Comparison of ENCODE assay signal across 29 mouse cellular contexts in genomic region chr2:131201262-131201661, GRCm38 (mm10). TPM values are rescaled to one million over a fixed set of nuclear protein-coding genes. Genes with fewer than 3 reads are reported as not detected.
DNase-seq lines count a peak whose midpoint lies in the region; TF ChIP-seq lines count a peak whose summit lies in the region.
"Had no signal": no experiment of that assay in that cellular context is flagged by ENCODE, and none has a peak within 500 bp of the region (broad histone marks: within the 10 kb centered on the region; RNA-seq: fewer than 3 reads in every experiment).

No protein-coding gene starts in this region.

- no peak overlapping the region for H3K27ac ChIP-seq in kidney, adult 2 months (ENCODE audit: insufficient read depth, low read depth, low read length)
- H3K27ac ChIP-seq: embryonic facial prominence, embryonic 12.5 days; forebrain, embryonic 10.5 days; forebrain, embryonic 15.5 days; gastrocnemius, adult 2 months; heart, embryonic 13.5 days; hindbrain, embryonic 15.5 days; kidney, postnatal 0 days; macrophage; midbrain, embryonic 13.5 days; neural tube, embryonic 15.5 days; stomach, embryonic 15.5 days had no signal

- H3K27me3 ChIP-seq in kidney, adult 2 months (replicated peaks; ENCODE audit: control insufficient read depth, insufficient read depth, low read length) = no peaks in the 10 kb centered on the region
- H3K27me3 ChIP-seq: CH12.LX; embryonic facial prominence, embryonic 12.5 days; forebrain, embryonic 15.5 days; heart, embryonic 13.5 days; hindbrain, embryonic 15.5 days; midbrain, embryonic 13.5 days; neural tube, embryonic 15.5 days; stomach, embryonic 15.5 days had no signal

- no peak for TF ChIP-seq POLR2A in kidney, adult 2 months (IDR thresholded peaks at IDR 0.05; ENCODE audit: low read depth, low read length)

- no peak for TF ChIP-seq CTCF in kidney, adult 2 months (conservative IDR thresholded peaks at IDR 0.05; ENCODE audit: insufficient read depth, insufficient read length, low read depth, low read length)

- DNase-seq in cerebellum, adult 18-20 months = peak; percentile 47 to 54
- DNase-seq in cerebellum, postnatal 4 days (ENCODE audit: low spot score in 2 of 2) = no peak
- DNase-seq in kidney, adult 2 months = peak; percentile 25
- no peak for DNase-seq in kidney, adult 9 months
- peak; percentile 88 for DNase-seq in adipocyte (ENCODE audit: low spot score)
- DNase-seq in cerebellum, postnatal 36 days = peak; percentile 35 to 45
- no peak for DNase-seq in lung, postnatal 14 days
- DNase-seq in left cerebral cortex, postnatal 36 days (ENCODE audit: low spot score in 2 of 2) = no peak
- DNase-seq: embryo, embryonic 11 days; gastrocnemius, adult 2 months; gastrocnemius, postnatal 36 days; heart, adult 18-20 months; heart, postnatal 10 days; kidney, adult 18-20 months; kidney, postnatal 4 days; lung, adult 18-20 months; retina, postnatal 1 day; right cerebral cortex, postnatal 14 days had no signal

- no peaks in the 10 kb centered on the region for H3K36me3 ChIP-seq in kidney, adult 2 months (ENCODE audit: control insufficient read depth, insufficient read depth, low read length)
- H3K36me3 ChIP-seq: forebrain, embryonic 15.5 days; hindbrain, embryonic 15.5 days had no signal

- H3K4me1 ChIP-seq in kidney, adult 2 months (ENCODE audit: control insufficient read depth, insufficient read depth, low read length) = peaks cover 3% of the 10 kb centered on the region; the same call in 1 of the 2 replicates
- H3K4me1 ChIP-seq: forebrain, embryonic 15.5 days; hindbrain, embryonic 15.5 days; midbrain, embryonic 13.5 days; neural tube, embryonic 15.5 days had no signal

- intact Hi-C loops in left cerebral cortex, postnatal 36 days (cut with DNase I) = no loop called here

- WGBS in kidney, adult 2 months = 60% methylated on average over 3 of the region's 3 CpGs

- H3K4me3 ChIP-seq in kidney, adult 2 months (ENCODE audit: insufficient read depth, low read depth, low read length) = no peak overlapping the region
- H3K4me3 ChIP-seq: embryonic facial prominence, embryonic 12.5 days; forebrain, embryonic 10.5 days; forebrain, embryonic 15.5 days; gastrocnemius, adult 2 months; heart, embryonic 13.5 days; hindbrain, embryonic 15.5 days; midbrain, embryonic 13.5 days; neural tube, embryonic 15.5 days; stomach, embryonic 15.5 days had no signal

RNA-seq across cellular contexts. Expression of gene Ap5s1, which starts 5.6 kb away (rescaled TPM):
- polyA plus RNA-seq in kidney, adult 2 months (2012; rRNA removed) = 48.5 and 51.6 TPM in 2 replicates
- 10 to 100 TPM; 21.3 to 30.7 TPM for total RNA-seq in left cerebral cortex, postnatal 36 days (2021)

RNA-seq across cellular contexts. Expression of gene Spef1, which starts 14.2 kb away (rescaled TPM):
- 4.6 and 5.2 TPM in 2 replicates for polyA plus RNA-seq in kidney, adult 2 months (2012; rRNA removed)
- 10 to 100 TPM in 1 of 2 experiments, 1 to 10 TPM in 1; 9.7 to 10.8 TPM for total RNA-seq in left cerebral cortex, postnatal 36 days (2021)

RNA-seq across cellular contexts. Expression of gene Cdc25b, which starts 14.5 kb away (rescaled TPM):
- 12.9 TPM in 2 replicates for polyA plus RNA-seq in kidney, adult 2 months (2012; rRNA removed)
- 10 to 100 TPM; 13.9 to 22.8 TPM for total RNA-seq in left cerebral cortex, postnatal 36 days (2021)

RNA-seq across cellular contexts. Expression of gene Cenpb, which starts 21.4 kb away (rescaled TPM):
- 95.3 and 105 TPM in 2 replicates for polyA plus RNA-seq in kidney, adult 2 months (2012; rRNA removed)
- total RNA-seq in left cerebral cortex, postnatal 36 days (2021) = 10 to 100 TPM; 75.1 to 88.0 TPM

RNA-seq across cellular contexts. Expression of gene Mavs, which starts 32.6 kb away (rescaled TPM):
- 119 and 142 TPM in 2 replicates for polyA plus RNA-seq in kidney, adult 2 months (2012; rRNA removed)
- 1 to 10 TPM; 6.5 to 6.9 TPM for total RNA-seq in left cerebral cortex, postnatal 36 days (2021)

Comparison
In these comparisons a context has a peak if more than half of its experiments do, and no peak if none do; other contexts are left out.
1. DNase-seq: peak in cerebellum, adult 18-20 months (2 of 2), kidney, adult 2 months (single experiment), adipocyte (single experiment) and cerebellum, postnatal 36 days (2 of 2); none in cerebellum, postnatal 4 days (0 of 2), kidney, adult 9 months (single experiment), lung, postnatal 14 days (single experiment) and left cerebral cortex, postnatal 36 days (0 of 2).